Mouse (Mus musculus): ENCODE data around the gene Acap3.

Gene Acap3

GRCm38 (mm10) chr4:155932031-155932430 lies 40.4 kb downstream of the Acap3 start:
- no peak for DNase-seq (ENCODE audit: low read depth, low spot score)

- DNase-seq (ENCODE audit: low read depth, low spot score) = no peak
These were observed 51.4 kb downstream of the Acap3 start for GRCm38 (mm10) chr4:155943049-155943452.

GRCm38 (mm10) chr4:155943534-155944249 lies 52.1 kb downstream of the Acap3 start, which contains the start of gene Ube2j2:
Ube2j2 (plus strand) TSS chr4:155943831.
- DNase-seq (ENCODE audit: low read depth, low spot score) = peak; percentile 96

- no peak for DNase-seq (ENCODE audit: low read depth, low spot score)
These were observed 52.6 kb downstream of the Acap3 start for GRCm38 (mm10) chr4:155944271-155944670.

- no peak for DNase-seq (ENCODE audit: low read depth, low spot score)
These were observed 55.5 kb downstream of the Acap3 start for GRCm38 (mm10) chr4:155947094-155947493.

GRCm38 (mm10) chr4:155955491-155955890 lies 63.9 kb downstream of the Acap3 start:
- DNase-seq (ENCODE audit: low read depth, low spot score) = no peak

Measured in telencephalon, adult 2 months (tissue).